Mouse (Mus musculus) gastrocnemius, adult 2 months (tissue): Measurements from ENCODE around the gene Rnls. TPM values are rescaled to one million over a fixed set of nuclear protein-coding genes. Genes with fewer than 3 reads are reported as not detected.

Experiments used
- DNase-seq: peaks from one replicate; pipeline ENCODE4 v3.0.0; 2022
- H3K27ac ChIP-seq: fragments of 200-600 bp; 2 replicates; pipeline ENCODE4 v1.8.1; 2022; ENCODE audit warnings: mild to moderate bottlenecking
- H3K4me3 ChIP-seq: fragments of 200-600 bp; 2 replicates; pipeline ENCODE4 v1.8.1; 2022; ENCODE audit warnings: mild to moderate bottlenecking, moderate library complexity
- CTCF ChIP-seq: fragments of 200-600 bp; IDR thresholded peaks from 2 replicates; pipeline ENCODE4 v1.8.1; 2022; ENCODE audit warnings: antibody characterized with exemption, mild to moderate bottlenecking, moderate library complexity
- intact Hi-C: fragments of 180-260 bp; cut with DNase I; formaldehyde crosslinking; loops from one replicate; pipeline ENCODE4 v1.15.1; 2025
- total RNA-seq, 2 experiments: library from RNA; stranded (reverse); gene quantifications; 2 replicates each; pipeline ENCODE4 v1.2.3; 2021

Gene Rnls
- total RNA-seq, 2 experiments from 2014 or later = 8.3 to 13.0 TPM

GRCm38 (mm10) chr19:33109141-33109540, 283.0 kb downstream of the Rnls start:
- H3K4me3 ChIP-seq = no peak overlapping the region
- H3K27ac ChIP-seq = peak overlapping the region; percentile 75
- no peak for TF ChIP-seq CTCF
- intact Hi-C loops = no loop called here
- no peak for DNase-seq

GRCm38 (mm10) chr19:33103851-33104250, 288.2 kb downstream of the Rnls start:
- no peak for TF ChIP-seq CTCF
- no peak for DNase-seq
- no peak overlapping the region for H3K4me3 ChIP-seq
- intact Hi-C loops = no loop called here
- H3K27ac ChIP-seq = no peak overlapping the region

GRCm38 (mm10) chr19:33102783-33103139, 289.3 kb downstream of the Rnls start:
- Histone ChIP-seq H3K4me3 (no peak overlapping the region), H3K27ac (no peak overlapping the region)
- intact Hi-C loops = no loop called here
- no peak for TF ChIP-seq CTCF
- DNase-seq = no peak

GRCm38 (mm10) chr19:33102008-33102782, 289.9 kb downstream of the Rnls start:
- DNase-seq = no peak
- H3K4me3 ChIP-seq = peak overlapping the region; percentile 32
- H3K27ac ChIP-seq = peak overlapping the region; percentile 4; the same call in 1 of the 2 replicates
- TF ChIP-seq CTCF = no peak
- intact Hi-C loops = no loop called here

GRCm38 (mm10) chr19:33101093-33102007, 290.7 kb downstream of the Rnls start:
- intact Hi-C loops = no loop called here
- TF ChIP-seq CTCF = no peak
- peak overlapping the region; percentile 32 for H3K4me3 ChIP-seq
- peak overlapping the region; percentile 4; the same call in 1 of the 2 replicates for H3K27ac ChIP-seq
- DNase-seq = no peak

- no peak for DNase-seq
- intact Hi-C loops = no loop called here
- no peak for TF ChIP-seq CTCF
- Histone ChIP-seq H3K27ac (no peak overlapping the region), H3K4me3 (no peak overlapping the region)
Observed at GRCm38 (mm10) chr19:33100598-33100997, 291.5 kb downstream of the Rnls start.

- intact Hi-C loops = no loop called here
- DNase-seq = no peak
- Histone ChIP-seq H3K27ac (no peak overlapping the region), H3K4me3 (no peak overlapping the region)
- TF ChIP-seq CTCF = no peak
Observed at GRCm38 (mm10) chr19:33100031-33100430, 292.1 kb downstream of the Rnls start.

GRCm38 (mm10) chr19:33099201-33099788, 292.8 kb downstream of the Rnls start:
- Histone ChIP-seq H3K4me3 (no peak overlapping the region), H3K27ac (no peak overlapping the region)
- DNase-seq = no peak
- no peak for TF ChIP-seq CTCF
- intact Hi-C loops = no loop called here

- Histone ChIP-seq H3K27ac (no peak overlapping the region), H3K4me3 (no peak overlapping the region)
- intact Hi-C loops = no loop called here
- no peak for TF ChIP-seq CTCF
- DNase-seq = no peak
Observed at GRCm38 (mm10) chr19:33097691-33098090, 294.4 kb downstream of the Rnls start.

- H3K27ac ChIP-seq = no peak overlapping the region
- intact Hi-C loops = no loop called here
- no peak overlapping the region for H3K4me3 ChIP-seq
- no peak for DNase-seq
- TF ChIP-seq CTCF = no peak
Observed at GRCm38 (mm10) chr19:33096581-33096980, 295.5 kb downstream of the Rnls start.

GRCm38 (mm10) chr19:33092575-33092974, 299.5 kb downstream of the Rnls start:
- intact Hi-C loops = no loop called here
- no peak overlapping the region for H3K27ac ChIP-seq
- no peak overlapping the region for H3K4me3 ChIP-seq
- no peak for DNase-seq
- no peak for TF ChIP-seq CTCF

GRCm38 (mm10) chr19:33091324-33091723, 300.8 kb downstream of the Rnls start:
- no peak for TF ChIP-seq CTCF
- intact Hi-C loops = no loop called here
- Histone ChIP-seq H3K27ac (no peak overlapping the region), H3K4me3 (no peak overlapping the region)
- DNase-seq = no peak

GRCm38 (mm10) chr19:33088868-33089267, 303.2 kb downstream of the Rnls start:
- Histone ChIP-seq H3K4me3 (no peak overlapping the region), H3K27ac (peak overlapping the region; percentile 56)
- intact Hi-C loops = no loop called here
- no peak for DNase-seq
- TF ChIP-seq CTCF = no peak
